8 mouse cellular contexts compared by ENCODE assay signal in genomic region chr4:154636721-154637311, GRCm38 (mm10). TPM values are rescaled to one million over a fixed set of nuclear protein-coding genes. Genes with fewer than 3 reads are reported as not detected.
A peak's percentile ranks its signal among the peaks of the same experiment; 100 is the strongest.
DNase-seq lines count a peak whose midpoint lies in the region; ATAC-seq and TF ChIP-seq lines count a peak whose summit lies in the region.

TSS of gene Prdm16 (minus strand) at chr4:154636873.

- peak within 1 kb of the TSS; percentile 75 for H3K9ac ChIP-seq in embryonic facial prominence, embryonic 14.5 days (ENCODE audit: low read depth, low read length)
- H3K9ac ChIP-seq in limb, embryonic 11.5 days (ENCODE audit: low read length), result peak within 1 kb of the TSS; percentile 100
- H3K9ac ChIP-seq in midbrain, embryonic 12.5 days (replicated peaks), result peak within 1 kb of the TSS; percentile 78

- H3K9me3 ChIP-seq in E14TG2a.4 (ENCODE audit: low read length), result no peaks in the 10 kb centered on the region
- no peaks in the 10 kb centered on the region for H3K9me3 ChIP-seq in embryonic facial prominence, embryonic 14.5 days (ENCODE audit: control insufficient read depth, low read length)
- H3K9me3 ChIP-seq in limb, embryonic 11.5 days (ENCODE audit: control insufficient read depth, low read length), result no peaks in the 10 kb centered on the region
- no peaks in the 10 kb centered on the region for H3K9me3 ChIP-seq in midbrain, embryonic 12.5 days

- no peak for DNase-seq in cerebellum, adult 2 months
- DNase-seq in cerebellum, postnatal 25 days, result no peak
- DNase-seq in embryonic facial prominence, embryonic 14.5 days (ENCODE audit: low spot score), result peak; percentile 90
- DNase-seq in heart, postnatal 4 days, result peak; percentile 66
- peak; percentile 88 for DNase-seq in limb, embryonic 11.5 days (ENCODE audit: low spot score)
- no peak for DNase-seq in natural killer cell, adult 2 months (ENCODE audit: low spot score in 2 of 2)

- peak within 1 kb of the TSS; percentile 92 for H3K4me2 ChIP-seq in embryonic facial prominence, embryonic 14.5 days (ENCODE audit: low read depth, low read length)
- peak within 1 kb of the TSS; percentile 97 for H3K4me2 ChIP-seq in limb, embryonic 11.5 days (ENCODE audit: low read depth, severe bottlenecking)
- peak within 1 kb of the TSS; percentile 91 for H3K4me2 ChIP-seq in midbrain, embryonic 12.5 days (replicated peaks)

- H3K4me3 ChIP-seq in cerebellum, adult 2 months (replicated peaks; ENCODE audit: insufficient read depth, low read depth, low read length), result peak within 1 kb of the TSS; percentile 26
- peak within 1 kb of the TSS; percentile 77 for H3K4me3 ChIP-seq in E14TG2a.4 (replicated peaks; ENCODE audit: low read length)
- peak within 1 kb of the TSS; percentile 59 for H3K4me3 ChIP-seq in embryonic facial prominence, embryonic 14.5 days (ENCODE audit: low read depth, low read length)
- peak within 1 kb of the TSS; percentile 98 for H3K4me3 ChIP-seq in limb, embryonic 11.5 days (ENCODE audit: low read depth, low read length)
- H3K4me3 ChIP-seq in midbrain, embryonic 12.5 days, result peak within 1 kb of the TSS; percentile 61

- no peak for TF ChIP-seq POLR2A in cerebellum, adult 2 months (IDR thresholded peaks at IDR 0.05; ENCODE audit: borderline replicate concordance, insufficient read depth, low read length)

- H3K4me1 ChIP-seq in cerebellum, adult 2 months (ENCODE audit: control insufficient read depth, insufficient read depth, low read length), result no peaks in the 10 kb centered on the region
- H3K4me1 ChIP-seq in E14TG2a.4 (replicated peaks; ENCODE audit: low read depth, low read length), result peaks cover 53% of the 10 kb centered on the region
- H3K4me1 ChIP-seq in embryonic facial prominence, embryonic 14.5 days (ENCODE audit: control insufficient read depth, insufficient read depth, low read length), result no peaks in the 10 kb centered on the region; the same call in 1 of the 2 replicates
- H3K4me1 ChIP-seq in limb, embryonic 11.5 days (ENCODE audit: control insufficient read depth, insufficient read depth, low read length), result peaks cover 50% of the 10 kb centered on the region
- H3K4me1 ChIP-seq in midbrain, embryonic 12.5 days, result peaks cover 83% of the 10 kb centered on the region

- H3K36me3 ChIP-seq in E14TG2a.4 (ENCODE audit: insufficient read depth, low read length), result no peaks in the 10 kb centered on the region
- H3K36me3 ChIP-seq in embryonic facial prominence, embryonic 14.5 days (ENCODE audit: control insufficient read depth, insufficient read depth, low read length), result no peaks in the 10 kb centered on the region
- H3K36me3 ChIP-seq in limb, embryonic 11.5 days (ENCODE audit: control insufficient read depth, insufficient read depth, low read length), result no peaks in the 10 kb centered on the region; the same call in 1 of the 2 replicates
- no peaks in the 10 kb centered on the region for H3K36me3 ChIP-seq in midbrain, embryonic 12.5 days

- ATAC-seq in embryonic facial prominence, embryonic 14.5 days (ENCODE audit: low read depth), result peak; percentile 56
- peak; percentile 46; the same call in 1 of the 2 replicates for ATAC-seq in limb, embryonic 11.5 days (ENCODE audit: insufficient number of reproducible peaks, low FRiP score, low TSS enrichment, low read depth)
- ATAC-seq in midbrain, embryonic 12.5 days (ENCODE audit: low FRiP score, low read depth), result peak; percentile 32

- WGBS in cerebellum, adult 2 months, result under 1% methylated on average over 47 of the region's 47 CpGs
- 1% methylated on average over 32 of the region's 47 CpGs for WGBS in embryonic facial prominence, embryonic 14.5 days
- WGBS in limb, embryonic 11.5 days, result under 1% methylated on average over 47 of the region's 47 CpGs
- WGBS in midbrain, embryonic 12.5 days, result under 1% methylated on average over 47 of the region's 47 CpGs

- TF ChIP-seq CTCF in cerebellum, adult 2 months (IDR thresholded peaks at IDR 0.05; ENCODE audit: borderline replicate concordance, insufficient read depth, low read depth, low read length), result no peak
- no peak for TF ChIP-seq CTCF in E14TG2a.4 (conservative IDR thresholded peaks at IDR 0.05; ENCODE audit: low read length)

- H3K27ac ChIP-seq in cerebellum, adult 2 months (ENCODE audit: insufficient read depth, low read length), result no peak within 1 kb of the TSS
- peak within 1 kb of the TSS; percentile 95 for H3K27ac ChIP-seq in embryonic facial prominence, embryonic 14.5 days (replicated peaks; ENCODE audit: low read depth, low read length)
- peak within 1 kb of the TSS; percentile 99 for H3K27ac ChIP-seq in limb, embryonic 11.5 days (replicated peaks; ENCODE audit: low read depth, low read length)
- peak within 1 kb of the TSS; percentile 81 for H3K27ac ChIP-seq in midbrain, embryonic 12.5 days (replicated peaks)

- peaks cover 5% of the 10 kb centered on the region; the same call in 1 of the 2 replicates for H3K27me3 ChIP-seq in cerebellum, adult 2 months (ENCODE audit: control insufficient read depth, insufficient read depth, low read length)
- peaks cover 94% of the 10 kb centered on the region for H3K27me3 ChIP-seq in E14TG2a.4 (ENCODE audit: insufficient read depth, low read length)
- peaks cover 80% of the 10 kb centered on the region for H3K27me3 ChIP-seq in embryonic facial prominence, embryonic 14.5 days (replicated peaks; ENCODE audit: control insufficient read depth, insufficient read depth, low read length)
- peaks cover 5% of the 10 kb centered on the region; the same call in 1 of the 2 replicates for H3K27me3 ChIP-seq in limb, embryonic 11.5 days (ENCODE audit: control insufficient read depth, insufficient read depth, low read length)
- H3K27me3 ChIP-seq in midbrain, embryonic 12.5 days, result peaks cover 98% of the 10 kb centered on the region

RNA-seq across cellular contexts. Expression of gene Prdm16, which starts in this region (rescaled TPM):
- polyA plus RNA-seq in cerebellum, adult 2 months (2012; rRNA removed), result 4.9 and 6.0 TPM in 2 replicates
- polyA plus RNA-seq in embryonic facial prominence, embryonic 14.5 days (2014; fragmentation: Nextera tagmentation; extraction: Ambion mirVana), result 12.7 and 17.2 TPM in 2 replicates
- 10 to 100 TPM; 25.5 to 26.8 TPM for total RNA-seq in heart, postnatal 4 days (2021)
- 78.2 and 87.1 TPM in 2 replicates for polyA plus RNA-seq in limb, embryonic 11.5 days (2014; fragmentation: Nextera tagmentation; extraction: Ambion mirVana)
- 14.5 and 16.2 TPM in 2 replicates for polyA plus RNA-seq in midbrain, embryonic 12.5 days (2016; fragmentation: Nextera tagmentation; extraction: Ambion mirVana)

Comparison
In these comparisons a context has a peak if more than half of its experiments do, and no peak if none do; other contexts are left out.
1. DNase-seq: peak in embryonic facial prominence, embryonic 14.5 days (single experiment), heart, postnatal 4 days (single experiment) and limb, embryonic 11.5 days (single experiment); none in cerebellum, adult 2 months (0 of 2), cerebellum, postnatal 25 days (0 of 2) and natural killer cell, adult 2 months (0 of 2).
2. H3K4me3 ChIP-seq: peak in every context shown above with its lines; median percentile 98 in limb, embryonic 11.5 days; 77 in E14TG2a.4; 61 in midbrain, embryonic 12.5 days; 59 in embryonic facial prominence, embryonic 14.5 days; 26 in cerebellum, adult 2 months.
3. Peak in every context shown above with its lines, with median percentiles within 50 percentile points of each other: ATAC-seq, H3K4me2 ChIP-seq and H3K9ac ChIP-seq.